Mouse (Mus musculus): ENCODE measurements around the gene Tymp. TPM values are rescaled to one million over a fixed set of nuclear protein-coding genes. Genes with fewer than 3 reads are reported as not detected.

Tymp gene
- 2.9 and 4.6 TPM in 2 replicates for polyA plus RNA-seq (2012; rRNA removed)

- 84% methylated on average over 16 of the region's 16 CpGs for whole genome bisulfite sequencing
- no peak within 1 kb of the TSS for H3K4me3 ChIP-seq (ENCODE audit: extremely low read depth, insufficient read depth, insufficient read length)
Observed at GRCm38 (mm10) chr15:89376957-89377356, at the start of gene Tymp. Gene Tymp (minus strand): TSS chr15:89377039.

GRCm38 (mm10) chr15:89425711-89426121 lies 48.9 kb upstream of the Tymp start, which contains the start of gene Cpt1b:
Gene Cpt1b (minus strand): TSS chr15:89425863.
- H3K4me3 ChIP-seq (ENCODE audit: extremely low read depth, insufficient read depth, insufficient read length): no peak within 1 kb of the TSS
- H3K27me3 ChIP-seq (ENCODE audit: control insufficient read depth, insufficient read depth, low read length): no peaks in the 10 kb centered on the region
- 86% methylated on average over 6 of the region's 6 CpGs for WGBS
- DNase-seq (ENCODE audit: low read depth in 1 of 2, low spot score in 2 of 2): no peak
- no peak within 1 kb of the TSS for H3K27ac ChIP-seq (ENCODE audit: insufficient read depth, low read length)
- peaks cover 5% of the 10 kb centered on the region for H3K4me1 ChIP-seq (ENCODE audit: control insufficient read depth, insufficient read depth, insufficient read length)
- H3K36me3 ChIP-seq (ENCODE audit: control insufficient read depth, insufficient read depth, low read length): peaks cover 14% of the 10 kb centered on the region
- TF ChIP-seq POLR2A (IDR thresholded peaks at IDR 0.05; ENCODE audit: low read depth, low read length) (no peak), CTCF (IDR thresholded peaks at IDR 0.05; ENCODE audit: extremely low read depth, insufficient read depth, insufficient read length, insufficient replicate concordance) (no peak)

More at GRCm38 (mm10) chr15:89376957-89377356, at the start of gene Tymp:
- Histone ChIP-seq H3K4me1 (ENCODE audit: control insufficient read depth, insufficient read depth, insufficient read length) (peaks cover 11% of the 10 kb centered on the region), H3K36me3 (ENCODE audit: control insufficient read depth, insufficient read depth, low read length) (peaks cover 6% of the 10 kb centered on the region), H3K27ac (ENCODE audit: insufficient read depth, low read length) (no peak within 1 kb of the TSS), H3K27me3 (ENCODE audit: control insufficient read depth, insufficient read depth, low read length) (peaks cover 9% of the 10 kb centered on the region)
- TF ChIP-seq POLR2A (IDR thresholded peaks at IDR 0.05; ENCODE audit: low read depth, low read length) (no peak), CTCF (IDR thresholded peaks at IDR 0.05; ENCODE audit: extremely low read depth, insufficient read depth, insufficient read length, insufficient replicate concordance) (no peak)
- DNase-seq (ENCODE audit: low read depth in 1 of 2, low spot score in 2 of 2): no peak

GRCm38 (mm10) chr15:89424621-89425020 lies 47.8 kb upstream of the Tymp start:
- H3K27me3 ChIP-seq (ENCODE audit: control insufficient read depth, insufficient read depth, low read length): no peaks in the 10 kb centered on the region
- peaks cover 5% of the 10 kb centered on the region for H3K4me1 ChIP-seq (ENCODE audit: control insufficient read depth, insufficient read depth, insufficient read length)
- no peak overlapping the region for H3K27ac ChIP-seq (ENCODE audit: insufficient read depth, low read length)
- DNase-seq (ENCODE audit: low read depth in 1 of 2, low spot score in 2 of 2): no peak
- H3K4me3 ChIP-seq (ENCODE audit: extremely low read depth, insufficient read depth, insufficient read length): no peak overlapping the region
- H3K36me3 ChIP-seq (ENCODE audit: control insufficient read depth, insufficient read depth, low read length): peaks cover 18% of the 10 kb centered on the region
- 93% methylated on average over 8 of the region's 8 CpGs for WGBS
- TF ChIP-seq POLR2A (IDR thresholded peaks at IDR 0.05; ENCODE audit: low read depth, low read length) (no peak), CTCF (IDR thresholded peaks at IDR 0.05; ENCODE audit: extremely low read depth, insufficient read depth, insufficient read length, insufficient replicate concordance) (no peak)

- no peaks in the 10 kb centered on the region for H3K4me1 ChIP-seq (ENCODE audit: control insufficient read depth, insufficient read depth, insufficient read length)
- no peak for TF ChIP-seq CTCF (IDR thresholded peaks at IDR 0.05; ENCODE audit: extremely low read depth, insufficient read depth, insufficient read length, insufficient replicate concordance)
- TF ChIP-seq POLR2A (IDR thresholded peaks at IDR 0.05; ENCODE audit: low read depth, low read length): no peak
Observed at GRCm38 (mm10) chr15:89421938-89422337, 45.1 kb upstream of the Tymp start.

GRCm38 (mm10) chr15:89415282-89415681 lies 38.4 kb upstream of the Tymp start:
- 83% methylated on average over 8 of the region's 8 CpGs for WGBS
- no peak overlapping the region for H3K27ac ChIP-seq (ENCODE audit: insufficient read depth, low read length)
- DNase-seq (ENCODE audit: low read depth in 1 of 2, low spot score in 2 of 2): no peak

More at GRCm38 (mm10) chr15:89421938-89422337, 45.1 kb upstream of the Tymp start:
- peaks cover 19% of the 10 kb centered on the region for H3K36me3 ChIP-seq (ENCODE audit: control insufficient read depth, insufficient read depth, low read length)
- no peak overlapping the region for H3K4me3 ChIP-seq (ENCODE audit: extremely low read depth, insufficient read depth, insufficient read length)
- no peak overlapping the region for H3K27ac ChIP-seq (ENCODE audit: insufficient read depth, low read length)
- WGBS: 94% methylated on average over 9 of the region's 9 CpGs
- no peaks in the 10 kb centered on the region for H3K27me3 ChIP-seq (ENCODE audit: control insufficient read depth, insufficient read depth, low read length)
- no peak for DNase-seq (ENCODE audit: low read depth in 1 of 2, low spot score in 2 of 2)

GRCm38 (mm10) chr15:89410118-89410517 lies 33.3 kb upstream of the Tymp start, which contains the start of gene Syce3:
Gene Syce3 (minus strand): TSS chr15:89410503.
- WGBS: 92% methylated on average over 24 of the region's 24 CpGs
- no peak within 1 kb of the TSS for H3K27ac ChIP-seq (ENCODE audit: insufficient read depth, low read length)
- TF ChIP-seq POLR2A (IDR thresholded peaks at IDR 0.05; ENCODE audit: low read depth, low read length) (no peak), CTCF (IDR thresholded peaks at IDR 0.05; ENCODE audit: extremely low read depth, insufficient read depth, insufficient read length, insufficient replicate concordance) (no peak)
- no peak for DNase-seq (ENCODE audit: low read depth in 1 of 2, low spot score in 2 of 2)
- no peak within 1 kb of the TSS for H3K4me3 ChIP-seq (ENCODE audit: extremely low read depth, insufficient read depth, insufficient read length)
- no peaks in the 10 kb centered on the region for H3K27me3 ChIP-seq (ENCODE audit: control insufficient read depth, insufficient read depth, low read length)
- no peaks in the 10 kb centered on the region for H3K4me1 ChIP-seq (ENCODE audit: control insufficient read depth, insufficient read depth, insufficient read length)
- H3K36me3 ChIP-seq (ENCODE audit: control insufficient read depth, insufficient read depth, low read length): no peaks in the 10 kb centered on the region

More at GRCm38 (mm10) chr15:89415282-89415681, 38.4 kb upstream of the Tymp start:
- Histone ChIP-seq H3K4me1 (ENCODE audit: control insufficient read depth, insufficient read depth, insufficient read length) (no peaks in the 10 kb centered on the region), H3K36me3 (ENCODE audit: control insufficient read depth, insufficient read depth, low read length) (peaks cover 11% of the 10 kb centered on the region), H3K4me3 (ENCODE audit: extremely low read depth, insufficient read depth, insufficient read length) (no peak overlapping the region), H3K27me3 (ENCODE audit: control insufficient read depth, insufficient read depth, low read length) (no peaks in the 10 kb centered on the region)
- TF ChIP-seq CTCF (IDR thresholded peaks at IDR 0.05; ENCODE audit: extremely low read depth, insufficient read depth, insufficient read length, insufficient replicate concordance): no peak
- TF ChIP-seq POLR2A (IDR thresholded peaks at IDR 0.05; ENCODE audit: low read depth, low read length): no peak

- H3K36me3 ChIP-seq (ENCODE audit: control insufficient read depth, insufficient read depth, low read length): no peaks in the 10 kb centered on the region
- no peak for TF ChIP-seq CTCF (IDR thresholded peaks at IDR 0.05; ENCODE audit: extremely low read depth, insufficient read depth, insufficient read length, insufficient replicate concordance)
- no peak for TF ChIP-seq POLR2A (IDR thresholded peaks at IDR 0.05; ENCODE audit: low read depth, low read length)
- no peaks in the 10 kb centered on the region for H3K4me1 ChIP-seq (ENCODE audit: control insufficient read depth, insufficient read depth, insufficient read length)
- no peak overlapping the region for H3K4me3 ChIP-seq (ENCODE audit: extremely low read depth, insufficient read depth, insufficient read length)
- no peak overlapping the region for H3K27ac ChIP-seq (ENCODE audit: insufficient read depth, low read length)
- DNase-seq (ENCODE audit: low read depth in 1 of 2, low spot score in 2 of 2): no peak
- H3K27me3 ChIP-seq (ENCODE audit: control insufficient read depth, insufficient read depth, low read length): no peaks in the 10 kb centered on the region
Observed at GRCm38 (mm10) chr15:89406691-89407090, 29.9 kb upstream of the Tymp start.
